Mouse (Mus musculus) forebrain, postnatal 0 days (tissue): ENCODE data around the gene 6030445D17Rik. TPM values are rescaled to one million over a fixed set of nuclear protein-coding genes. Genes with fewer than 3 reads are reported as not detected.
A peak's percentile ranks its signal among the peaks of the same experiment; 100 is the strongest.

ENCODE experiments used
- ATAC-seq: fragments of 200-750 bp; cut with Nextera tagmentation; 2 replicates; pipeline ENCODE4 v1.8.0; 2017; ENCODE audit warnings: mild to moderate bottlenecking, moderate library complexity
- DNase-seq: peaks from one replicate; pipeline ENCODE4 v3.0.0-alpha.2; 2015
- H3K27ac ChIP-seq: fragments of 300-500 bp; sonication (generic); 2 replicates; pipeline ENCODE4 v1.5.1; 2014; ENCODE audit warnings: low read depth, mild to moderate bottlenecking, antibody characterized with exemption, low read length, moderate library complexity, mixed read lengths
- H3K27me3 ChIP-seq: fragments of 300-500 bp; sonication (generic); 2 replicates; pipeline ENCODE4 v1.6.1; 2014; ENCODE audit warnings: mild to moderate bottlenecking, low read length, mixed read lengths; ENCODE audit not compliant: insufficient read depth
- H3K36me3 ChIP-seq: fragments of 300-500 bp; sonication (generic); 2 replicates; pipeline ENCODE4 v1.6.1; 2014; ENCODE audit warnings: mild to moderate bottlenecking, moderate library complexity; ENCODE audit not compliant: insufficient read depth
- H3K4me1 ChIP-seq: fragments of 300-500 bp; sonication (generic); 2 replicates; pipeline ENCODE4 v1.6.1; 2014; ENCODE audit warnings: antibody characterized with exemption; ENCODE audit not compliant: insufficient read depth
- H3K4me2 ChIP-seq: fragments of 300-500 bp; sonication (generic); 2 replicates; pipeline ENCODE4 v1.6.1; 2014; ENCODE audit warnings: low read depth, mild to moderate bottlenecking, moderate library complexity
- H3K4me3 ChIP-seq: fragments of 300-500 bp; sonication (generic); 2 replicates; pipeline ENCODE4 v1.5.1; 2014; ENCODE audit warnings: low read depth, low read length, mixed read lengths
- H3K9ac ChIP-seq: fragments of 300-500 bp; sonication (generic); 2 replicates; pipeline ENCODE4 v1.6.1; 2014; ENCODE audit warnings: mild to moderate bottlenecking
- H3K9me3 ChIP-seq: fragments of 300-500 bp; sonication (generic); 2 replicates; pipeline ENCODE4 v1.6.1; 2016; ENCODE audit warnings: low read length
- CTCF ChIP-seq: sonication (generic); IDR thresholded peaks from 2 replicates; pipeline ENCODE4 v1.5.1; 2016; ENCODE audit warnings: antibody characterized with exemption, control low read depth, low read depth
- WGBS: fragments of 180-500 bp; shearing (Covaris S2); extraction: QIAGEN DNeasy Blood & Tissue Kit; methylation state at CpG from one replicate; pipeline ENCODE4 v1.1.7; 2014; 5-methylcytosine and 5-hydroxymethylcytosine counted together
- polyA plus RNA-seq: library from polyadenylated mRNA; unstranded; fragments of >200 nt; fragmentation: Nextera tagmentation; extraction: Ambion mirVana; gene quantifications from 2 replicates; pipeline ENCODE4 v1.2.1, GENCODE M21; 2015
- total RNA-seq: library from RNA; depleted of rRNA; stranded (reverse); fragments of >200 nt; gene quantifications from 2 replicates; pipeline ENCODE4 v1.2.3, GENCODE M21; 2014

The 6030445D17Rik gene
- total and polyA plus RNA-seq, 2 experiments from 2014 or later, result 0.23 to 0.29 TPM

DNA sequence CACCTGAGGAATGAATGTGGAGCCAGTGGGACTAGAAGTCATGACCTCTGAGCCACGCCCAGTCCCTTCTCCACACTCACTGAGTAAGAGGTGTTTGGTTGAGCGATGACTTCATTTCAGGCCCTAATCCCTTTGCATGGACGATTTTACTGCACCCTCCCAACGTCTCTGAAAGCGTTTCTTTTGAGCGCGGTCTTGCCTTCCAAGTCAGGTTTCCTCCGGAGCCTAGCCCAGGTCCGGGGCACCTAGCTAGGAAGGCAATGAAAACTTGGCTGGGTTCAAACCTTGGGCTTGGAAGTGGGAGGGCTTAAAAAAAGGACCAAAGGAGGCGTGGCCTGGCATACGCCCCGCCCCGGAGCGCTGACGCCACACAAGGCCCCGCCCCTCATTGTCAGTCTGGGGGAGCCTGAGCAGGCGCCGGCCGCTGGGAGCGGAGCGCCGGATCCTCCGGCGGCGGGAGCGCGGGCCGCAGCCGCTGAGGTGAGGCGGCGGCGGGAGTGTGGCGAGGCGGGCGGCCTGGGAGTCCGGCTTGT is 7.4 kb downstream of the 6030445D17Rik start, which contains the start of gene Luzp1:
Luzp1 (plus strand) TSS at position 391 of the 533 bp plus-strand sequence.
- Histone ChIP-seq H3K36me3 (no peaks in the 10 kb centered on the region), H3K27ac (peak within 1 kb of the TSS; percentile 93), H3K4me2 (peak within 1 kb of the TSS; percentile 51), H3K9me3 (no peaks in the 10 kb centered on the region), H3K4me1 (peaks cover 10% of the 10 kb centered on the region), H3K27me3 (no peaks in the 10 kb centered on the region), H3K9ac (peak within 1 kb of the TSS; percentile 74), H3K4me3 (peak within 1 kb of the TSS; percentile 56)
- DNase-seq, result peak; percentile 94
- 2% methylated on average over 35 of the region's 36 CpGs for WGBS
- ATAC-seq, result peak; percentile 95
- no peak for TF ChIP-seq CTCF

DNA sequence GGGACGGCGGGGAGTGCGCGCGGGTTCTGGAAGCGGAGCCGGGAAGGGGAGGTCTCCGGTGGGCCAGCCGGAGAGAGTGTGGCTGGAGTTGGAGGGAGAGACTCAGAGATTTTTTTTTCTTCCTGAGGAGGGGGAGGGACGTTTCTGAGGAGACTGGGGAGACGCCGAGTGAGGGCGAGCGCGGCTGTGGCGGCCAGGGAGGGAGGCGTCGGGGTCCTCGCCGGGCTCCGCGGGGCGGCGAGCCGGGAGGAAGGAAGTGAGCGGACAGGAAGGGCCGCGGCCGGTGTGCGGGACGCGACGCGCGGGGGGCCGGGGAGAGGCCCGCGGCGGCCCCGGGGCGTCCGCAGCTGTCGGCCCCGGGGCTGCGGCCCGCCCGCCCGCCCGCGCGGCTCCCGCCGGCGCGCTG is 7.9 kb downstream of the 6030445D17Rik start:
- Histone ChIP-seq H3K4me1 (peaks cover 10% of the 10 kb centered on the region), H3K9me3 (no peaks in the 10 kb centered on the region), H3K4me2 (peak overlapping the region; percentile 51), H3K27me3 (no peaks in the 10 kb centered on the region), H3K36me3 (no peaks in the 10 kb centered on the region), H3K27ac (peak overlapping the region; percentile 93), H3K4me3 (peak overlapping the region; percentile 56), H3K9ac (peak overlapping the region; percentile 74)
- WGBS, result under 1% methylated on average over 46 of the region's 55 CpGs
- DNase-seq (no peak), ATAC-seq (peak; percentile 86)
- no peak for TF ChIP-seq CTCF

DNA sequence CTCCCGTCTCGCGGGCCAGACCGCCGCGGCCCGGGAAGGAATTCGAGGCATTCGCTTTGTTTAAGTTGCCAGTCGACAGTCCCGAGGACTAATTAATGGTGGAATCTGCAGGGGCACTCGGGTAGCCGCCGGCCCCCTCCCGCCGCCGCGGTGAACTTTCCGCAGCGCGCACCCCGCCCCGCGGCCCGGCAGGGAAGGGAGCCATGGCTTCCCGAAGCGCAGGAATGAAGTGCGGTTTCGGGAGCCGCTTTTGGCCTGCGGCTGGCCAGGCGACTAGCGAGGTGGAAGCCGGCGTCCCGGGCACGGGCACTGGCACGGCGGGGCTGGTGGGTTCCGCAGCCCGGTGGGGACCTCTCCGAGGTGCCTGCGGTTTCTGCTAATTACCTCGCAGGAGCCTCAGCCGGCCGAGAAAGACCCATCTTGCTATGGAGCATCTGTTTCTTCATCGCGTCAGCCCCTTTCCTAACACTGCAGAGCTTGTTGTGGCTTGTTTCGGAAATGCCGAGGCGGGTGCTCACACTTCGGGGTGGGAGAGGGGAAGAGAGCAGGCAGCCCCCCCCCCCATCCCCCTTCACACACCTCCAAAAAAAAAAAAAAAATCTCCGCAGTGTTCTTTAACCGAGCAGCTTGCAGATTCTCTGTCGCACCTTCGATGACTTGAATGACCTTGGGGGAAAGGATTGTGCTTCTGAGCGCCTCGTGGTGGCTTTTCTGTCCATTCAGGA is 8.5 kb downstream of the 6030445D17Rik start:
- H3K4me3 ChIP-seq, result peak overlapping the region; percentile 56
- H3K4me2 ChIP-seq, result peak overlapping the region; percentile 51
- H3K9ac ChIP-seq, result peak overlapping the region; percentile 74
- no peak for TF ChIP-seq CTCF
- ATAC-seq (peak; percentile 50), DNase-seq (peak; percentile 62)
- peak overlapping the region; percentile 93 for H3K27ac ChIP-seq
- no peaks in the 10 kb centered on the region for H3K36me3 ChIP-seq
- H3K4me1 ChIP-seq, result peaks cover 10% of the 10 kb centered on the region
- no peaks in the 10 kb centered on the region for H3K27me3 ChIP-seq
- H3K9me3 ChIP-seq, result no peaks in the 10 kb centered on the region
- under 1% methylated on average over 58 of the region's 58 CpGs for WGBS

GRCm38 (mm10) chr4:136476692-136477091 is 14.6 kb downstream of the 6030445D17Rik start:
- WGBS, result 100% methylated on average over 1 of the region's 1 CpGs
- H3K4me3 ChIP-seq, result no peak overlapping the region
- H3K27ac ChIP-seq, result no peak overlapping the region
- ATAC-seq (no peak), DNase-seq (no peak)
- TF ChIP-seq CTCF, result no peak
- no peaks in the 10 kb centered on the region for H3K27me3 ChIP-seq
- H3K9me3 ChIP-seq, result no peaks in the 10 kb centered on the region
- no peaks in the 10 kb centered on the region for H3K36me3 ChIP-seq
- H3K9ac ChIP-seq, result no peak overlapping the region
- H3K4me2 ChIP-seq, result no peak overlapping the region
- H3K4me1 ChIP-seq, result no peaks in the 10 kb centered on the region

DNA sequence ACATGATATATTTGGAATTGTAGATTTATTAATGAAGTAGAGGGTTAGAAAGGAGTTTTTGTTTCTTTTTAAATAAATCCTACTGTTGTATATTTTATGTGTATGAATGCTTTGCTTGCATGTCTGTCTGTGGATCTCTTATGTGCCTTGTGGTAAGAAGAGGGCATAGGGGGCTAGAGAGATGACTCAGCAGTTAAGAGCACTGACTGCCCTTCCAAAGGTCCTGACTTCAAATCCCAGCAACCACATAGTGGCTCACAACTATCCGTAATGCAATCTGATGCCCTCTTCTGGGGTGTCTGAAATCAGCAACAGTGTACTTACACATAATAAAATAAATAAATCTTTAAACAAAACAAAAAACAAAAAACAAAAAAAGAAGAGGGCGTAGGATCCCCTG is 24.5 kb downstream of the 6030445D17Rik start:
- H3K36me3 ChIP-seq, result no peaks in the 10 kb centered on the region
- no peaks in the 10 kb centered on the region for H3K9me3 ChIP-seq
- H3K4me1 ChIP-seq, result no peaks in the 10 kb centered on the region
- H3K4me3 ChIP-seq, result no peak overlapping the region
- DNase-seq, result no peak
- H3K27me3 ChIP-seq, result no peaks in the 10 kb centered on the region
- H3K9ac ChIP-seq, result no peak overlapping the region
- 88% methylated on average over 2 of the region's 2 CpGs for WGBS
- ATAC-seq, result no peak
- no peak for TF ChIP-seq CTCF
- no peak overlapping the region for H3K4me2 ChIP-seq
- H3K27ac ChIP-seq, result no peak overlapping the region

DNA sequence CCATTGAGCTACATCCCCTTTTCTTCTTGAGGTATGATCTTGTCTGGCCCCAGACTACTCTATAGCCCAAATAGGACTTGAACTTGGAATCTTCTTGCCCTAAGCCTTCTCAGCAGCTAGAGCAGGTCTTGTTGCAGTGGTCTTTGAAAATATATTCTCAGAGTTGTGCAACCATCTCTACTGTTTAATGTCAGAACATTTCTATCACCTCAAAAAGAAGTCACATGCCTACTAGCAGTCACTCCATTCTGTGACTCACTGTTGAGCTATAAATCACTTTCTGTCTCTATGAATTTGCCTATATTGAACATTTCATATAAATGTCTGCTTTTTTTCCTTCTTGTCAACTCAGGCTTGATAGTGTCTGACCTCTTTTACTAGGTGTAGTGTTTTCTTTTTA is 33.9 kb downstream of the 6030445D17Rik start:
- ATAC-seq (no peak), DNase-seq (no peak)
- no peaks in the 10 kb centered on the region for H3K4me1 ChIP-seq
- H3K36me3 ChIP-seq, result no peaks in the 10 kb centered on the region
- H3K4me2 ChIP-seq, result no peak overlapping the region
- no peak overlapping the region for H3K27ac ChIP-seq
- no peaks in the 10 kb centered on the region for H3K9me3 ChIP-seq
- no peaks in the 10 kb centered on the region for H3K27me3 ChIP-seq
- no peak overlapping the region for H3K4me3 ChIP-seq
- no peak for TF ChIP-seq CTCF
- no peak overlapping the region for H3K9ac ChIP-seq

- ATAC-seq, result no peak
- Histone ChIP-seq H3K4me1 (no peaks in the 10 kb centered on the region), H3K4me2 (no peak overlapping the region), H3K9me3 (no peaks in the 10 kb centered on the region), H3K27me3 (no peaks in the 10 kb centered on the region), H3K36me3 (no peaks in the 10 kb centered on the region), H3K4me3 (no peak overlapping the region), H3K9ac (no peak overlapping the region), H3K27ac (no peak overlapping the region)
- 65% methylated on average over 2 of the region's 2 CpGs for WGBS
- no peak for DNase-seq
- TF ChIP-seq CTCF, result no peak
Measured at GRCm38 (mm10) chr4:136505426-136506215, 43.6 kb downstream of the 6030445D17Rik start.
